In genomic region chr5:118004619-118005018, GRCm38 (mm10) we compare ENCODE assay signal across 10 mouse cellular contexts. TPM values are rescaled to one million over a fixed set of nuclear protein-coding genes. Genes with fewer than 3 reads are reported as not detected.
DNase-seq lines count a peak whose midpoint lies in the region; ATAC-seq and TF ChIP-seq lines count a peak whose summit lies in the region.
"Had no signal": no experiment of that assay in that cellular context is flagged by ENCODE, and none has a peak within 500 bp of the region (broad histone marks: within the 10 kb centered on the region; RNA-seq: fewer than 3 reads in every experiment).

No protein-coding gene starts in this region.

- no peaks in the 10 kb centered on the region for H3K9me3 ChIP-seq in kidney, postnatal 0 days (replicated peaks; ENCODE audit: low read length)
- no peaks in the 10 kb centered on the region for H3K9me3 ChIP-seq in MEL (replicated peaks; ENCODE audit: insufficient read depth, low read length)
- H3K9me3 ChIP-seq: heart, embryonic 13.5 days; neural tube, embryonic 12.5 days had no signal

- peaks cover 64% of the 10 kb centered on the region for H3K36me3 ChIP-seq in kidney, postnatal 0 days (ENCODE audit: insufficient read depth, low read length)
- no peaks in the 10 kb centered on the region for H3K36me3 ChIP-seq in MEL (ENCODE audit: control insufficient read depth in 1 of 2, insufficient read depth in 2 of 2, low read length in 2 of 2)

- no peak for TF ChIP-seq POLR2A in MEL (IDR thresholded peaks at IDR 0.05; ENCODE audit: control insufficient read depth in 1 of 2, insufficient read depth in 1 of 2, low read depth in 1 of 2, low read length in 2 of 2, poor library complexity in 1 of 2)

- no peak overlapping the region for H3K4me3 ChIP-seq in kidney, postnatal 0 days (replicated peaks; ENCODE audit: low read depth, low read length)
- no peak overlapping the region for H3K4me3 ChIP-seq in MEL (ENCODE audit: control insufficient read depth in 1 of 2, insufficient read depth in 1 of 2, low read depth in 2 of 2, low read length in 2 of 2)
- H3K4me3 ChIP-seq: heart, embryonic 13.5 days; neural tube, embryonic 12.5 days had no signal

- no peak overlapping the region for H3K9ac ChIP-seq in kidney, postnatal 0 days (ENCODE audit: low read depth, low read length)
- H3K9ac ChIP-seq in MEL (ENCODE audit: control insufficient read depth, low read depth, low read length, poor library complexity, severe bottlenecking) = no peak overlapping the region
- H3K9ac ChIP-seq: heart, embryonic 13.5 days; neural tube, embryonic 12.5 days had no signal

- intact Hi-C loops in left cerebral cortex, postnatal 4 days (cut with DNase I) = loop anchor here (2.0 kb wide), 1 partner anchor 64 kb away; no protein-coding TSS in a partner anchor

- TF ChIP-seq EP300 in MEL (IDR thresholded peaks at IDR 0.05; ENCODE audit: low read depth in 1 of 2, low read length in 2 of 2) = no peak

- no peaks in the 10 kb centered on the region for H3K4me1 ChIP-seq in kidney, postnatal 0 days (replicated peaks; ENCODE audit: insufficient read depth, low read length)
- no peaks in the 10 kb centered on the region for H3K4me1 ChIP-seq in MEL (ENCODE audit: control insufficient read depth in 1 of 2, insufficient read depth in 2 of 2, low read length in 2 of 2)
- H3K4me1 ChIP-seq: heart, embryonic 13.5 days; neural tube, embryonic 12.5 days had no signal

- H3K27me3 ChIP-seq in kidney, postnatal 0 days (ENCODE audit: insufficient read depth, low read length) = no peaks in the 10 kb centered on the region
- no peaks in the 10 kb centered on the region for H3K27me3 ChIP-seq in MEL (ENCODE audit: control insufficient read depth in 1 of 2, insufficient read depth in 2 of 2, low read length in 2 of 2)
- H3K27me3 ChIP-seq: heart, embryonic 13.5 days; neural tube, embryonic 12.5 days had no signal

- no peak overlapping the region for H3K27ac ChIP-seq in kidney, postnatal 0 days
- H3K27ac ChIP-seq in MEL (ENCODE audit: control insufficient read depth, low read depth, low read length) = no peak overlapping the region
- H3K27ac ChIP-seq: heart, embryonic 13.5 days; neural tube, embryonic 12.5 days had no signal

- WGBS in kidney, postnatal 0 days = 78% methylated on average over 8 of the region's 8 CpGs

- TF ChIP-seq RAD21 in MEL (IDR thresholded peaks at IDR 0.05; ENCODE audit: low read depth, low read length) = peak; percentile 16; the same call in 1 of the 2 replicates

- peak; percentile 85 for TF ChIP-seq CTCF in kidney, postnatal 0 days (IDR thresholded peaks at IDR 0.05; ENCODE audit: low read depth)
- peak; percentile 70 to 86 (median 76) for TF ChIP-seq CTCF in MEL (IDR thresholded peaks at IDR 0.05 in 2 of 3, conservative IDR thresholded peaks at IDR 0.05 in 1 of 3; ENCODE audit: control insufficient read depth in 1 of 3, insufficient read depth in 1 of 3, low read depth in 2 of 3, low read length in 3 of 3, poor library complexity in 1 of 3, severe bottlenecking in 1 of 3)

- ATAC-seq in kidney, postnatal 0 days (replicated peaks; ENCODE audit: low FRiP score, low read depth) = no peak

- DNase-seq in kidney, postnatal 0 days (ENCODE audit: low spot score) = peak; percentile 54
- no peak for DNase-seq in kidney, adult 11 months
- DNase-seq in MEL (ENCODE audit: low read depth, low spot score) = peak; percentile 52
- peak; percentile 84 for DNase-seq in brain, adult 2 months (ENCODE audit: low read depth, low spot score)
- peak; percentile 33 for DNase-seq in forelimb bud, embryonic 11.5 days (ENCODE audit: low read depth, low spot score)
- DNase-seq in left cerebral cortex, postnatal 4 days = peak; percentile 68
- peak; percentile 79 to 80 for DNase-seq in right cerebral cortex, adult 2 months (ENCODE audit: low spot score in 2 of 2)
- DNase-seq in urinary bladder, postnatal 36 days (ENCODE audit: low spot score in 2 of 2) = no peak

- H3K4me2 ChIP-seq in kidney, postnatal 0 days (ENCODE audit: low read length) = no peak overlapping the region
- H3K4me2 ChIP-seq: heart, embryonic 13.5 days; neural tube, embryonic 12.5 days had no signal

- no peaks in the 10 kb centered on the region for H3K79me2 ChIP-seq in MEL (ENCODE audit: control insufficient read depth, insufficient read depth, low read length, poor library complexity)

TF ChIP-seq in MEL, 35 proteins besides CTCF, POLR2A, EP300 and RAD21:
- TF ChIP-seq USF1 (IDR thresholded peaks at IDR 0.05; ENCODE audit: low read depth, low read length) (no peak), BHLHE40 (IDR thresholded peaks at IDR 0.05; ENCODE audit: borderline replicate concordance, low read depth, low read length) (no peak), POLR2AphosphoS2 (IDR thresholded peaks at IDR 0.05; ENCODE audit: low read length) (no peak), SMC3 (IDR thresholded peaks at IDR 0.05; ENCODE audit: low read depth, low read length) (peak; percentile 42; the same call in 1 of the 2 replicates), UBTF (IDR thresholded peaks at IDR 0.05; ENCODE audit: borderline replicate concordance, insufficient read depth, low read depth, low read length) (no peak), MXI1 (IDR thresholded peaks at IDR 0.05; ENCODE audit: low read depth, low read length) (no peak)

RNA-seq across cellular contexts. Expression of gene Tesc, which starts 22.9 kb away (rescaled TPM):
- 28.3 and 29.4 TPM in 2 replicates for polyA plus RNA-seq in kidney, postnatal 0 days (2015; fragmentation: Nextera tagmentation; extraction: Ambion mirVana)
- total RNA-seq in MEL (2012; rRNA removed) = not detected in 2 replicates
- polyA plus RNA-seq in MEL (2012; ENCODE audit: insufficient read depth in 1 of 2, insufficient read length in 2 of 2, low read depth in 1 of 2, low replicate concordance in 2 of 2, missing spikeins in 1 of 2) = under 1 TPM in 1 of 2 experiments, not detected in 1; 0.07 TPM
- 1 to 10 TPM; 3.7 to 5.4 TPM for total RNA-seq in left cerebral cortex, postnatal 4 days (2021)

RNA-seq across cellular contexts. Expression of gene Fbxo21, which starts 28.1 kb away (rescaled TPM):
- polyA plus RNA-seq in kidney, postnatal 0 days (2015; fragmentation: Nextera tagmentation; extraction: Ambion mirVana) = 51.6 and 54.4 TPM in 2 replicates
- 9.1 and 10.4 TPM in 2 replicates for total RNA-seq in MEL (2012; rRNA removed)
- 10 to 100 TPM in 1 of 2 experiments, not detected in 1; 20.5 TPM for polyA plus RNA-seq in MEL (2012; ENCODE audit: insufficient read depth in 1 of 2, insufficient read length in 2 of 2, low read depth in 1 of 2, low replicate concordance in 2 of 2, missing spikeins in 1 of 2)
- total RNA-seq in left cerebral cortex, postnatal 4 days (2021) = 100 to 1,000 TPM; 146 to 169 TPM

Comparison
In these comparisons a context has a peak if more than half of its experiments do, and no peak if none do; other contexts are left out.
1. DNase-seq: peak in kidney, postnatal 0 days (single experiment), MEL (single experiment), brain, adult 2 months (single experiment), forelimb bud, embryonic 11.5 days (single experiment), left cerebral cortex, postnatal 4 days (single experiment) and right cerebral cortex, adult 2 months (2 of 2); none in kidney, adult 11 months (single experiment) and urinary bladder, postnatal 36 days (0 of 2).
2. RNA of gene Fbxo21, which starts 28.1 kb away (total RNA-seq): 146 to 169 TPM in left cerebral cortex, postnatal 4 days; 9.1 to 10.4 TPM in MEL; every median in the first group is over 10 times any median in the second.